Mouse (Mus musculus) midbrain, embryonic 14.5 days (tissue): ENCODE results near the gene Cela3b. TPM values are rescaled to one million over a fixed set of nuclear protein-coding genes. Genes with fewer than 3 reads are reported as not detected.
"Not testable (repeated sequence)": the region's sequence is repeated elsewhere in the genome, so short reads cannot be mapped to it uniquely, and the experiment has no call there.

Source experiments
- ATAC-seq: fragments of 200-750 bp; cut with Nextera tagmentation; 2 replicates; pipeline ENCODE4 v1.8.0; 2017; ENCODE audit warnings: moderate number of reproducible peaks, moderate library complexity; ENCODE audit not compliant: low FRiP score, low TSS enrichment
- DNase-seq: peaks from one replicate; pipeline ENCODE4 v3.0.0-alpha.2; 2015
- H3K27ac ChIP-seq: fragments of 300-500 bp; sonication (generic); replicated peaks from 2 replicates; pipeline ENCODE4 v1.5.1; 2014; ENCODE audit warnings: mild to moderate bottlenecking, low read depth, low read length, moderate library complexity
- H3K27me3 ChIP-seq: fragments of 300-500 bp; sonication (generic); 2 replicates; pipeline ENCODE4 v1.6.1; 2014; ENCODE audit warnings: low read length, control low read depth, mixed read lengths; ENCODE audit not compliant: control insufficient read depth, insufficient read depth
- H3K36me3 ChIP-seq: fragments of 300-500 bp; sonication (generic); 2 replicates; pipeline ENCODE4 v1.6.1; 2014; ENCODE audit warnings: low read length, control low read depth; ENCODE audit not compliant: control insufficient read depth, insufficient read depth
- H3K4me1 ChIP-seq: fragments of 300-500 bp; sonication (generic); 2 replicates; pipeline ENCODE4 v1.6.1; 2014; ENCODE audit warnings: mild to moderate bottlenecking, antibody characterized with exemption, low read length, control low read depth; ENCODE audit not compliant: control insufficient read depth, insufficient read depth
- H3K4me2 ChIP-seq: fragments of 300-500 bp; sonication (generic); 2 replicates; pipeline ENCODE4 v1.6.1; 2014; ENCODE audit warnings: mild to moderate bottlenecking, low read length, moderate library complexity
- H3K4me3 ChIP-seq: fragments of 300-500 bp; sonication (generic); replicated peaks from 2 replicates; pipeline ENCODE4 v1.5.1; 2014; ENCODE audit warnings: low read depth, low read length
- H3K9ac ChIP-seq: fragments of 300-500 bp; sonication (generic); replicated peaks from 2 replicates; pipeline ENCODE4 v1.6.1; 2014; ENCODE audit warnings: mild to moderate bottlenecking, low read length, moderate library complexity
- H3K9me3 ChIP-seq: fragments of 300-500 bp; sonication (generic); 2 replicates; pipeline ENCODE4 v1.6.1; 2016; ENCODE audit warnings: low read length, control low read depth, mixed read lengths; ENCODE audit not compliant: control insufficient read depth
- WGBS: fragments of 180-500 bp; shearing (Covaris S2); extraction: QIAGEN DNeasy Blood & Tissue Kit; methylation state at CpG from one replicate; pipeline ENCODE4 v1.1.7; 2014; 5-methylcytosine and 5-hydroxymethylcytosine counted together
- polyA plus RNA-seq: library from polyadenylated mRNA; unstranded; fragments of >200 nt; fragmentation: Nextera tagmentation; extraction: Ambion mirVana; gene quantifications from 2 replicates; pipeline ENCODE4 v1.2.1, GENCODE M21; 2014

Cela3b gene
- polyA plus RNA-seq, 1 experiment from 2014 or later: not detected

- not testable (repeated sequence) for H3K27ac ChIP-seq, H3K4me1 ChIP-seq, H3K9me3 ChIP-seq, DNase-seq, H3K27me3 ChIP-seq, H3K4me2 ChIP-seq, H3K9ac ChIP-seq, H3K36me3 ChIP-seq, ATAC-seq, H3K4me3 ChIP-seq
- 92% methylated on average over 7 of the region's 7 CpGs for WGBS
These were observed 18.1 kb downstream of the Cela3b start for GRCm38 (mm10) chr4:137412185-137412709.

GRCm38 (mm10) chr4:137409691-137410090, 20.6 kb downstream of the Cela3b start, which contains the start of gene Cela3a:
Gene Cela3a, minus strand, starts transcription at chr4:137409791.
- no peak within 1 kb of the TSS for H3K4me2 ChIP-seq
- no peak within 1 kb of the TSS for H3K4me3 ChIP-seq
- H3K4me1 ChIP-seq: no peaks in the 10 kb centered on the region
- H3K27ac ChIP-seq: no peak within 1 kb of the TSS
- DNase-seq (no peak), ATAC-seq (no peak)
- 93% methylated on average over 5 of the region's 5 CpGs for WGBS
- no peak within 1 kb of the TSS for H3K9ac ChIP-seq
- H3K9me3 ChIP-seq: no peaks in the 10 kb centered on the region
- H3K27me3 ChIP-seq: no peaks in the 10 kb centered on the region
- H3K36me3 ChIP-seq: no peaks in the 10 kb centered on the region

GRCm38 (mm10) chr4:137405571-137405970, 24.8 kb downstream of the Cela3b start:
- ATAC-seq (no peak), DNase-seq (no peak)
- Histone ChIP-seq H3K4me2 (no peak overlapping the region), H3K4me1 (no peaks in the 10 kb centered on the region), H3K27ac (no peak overlapping the region), H3K4me3 (no peak overlapping the region), H3K27me3 (no peaks in the 10 kb centered on the region), H3K9me3 (no peaks in the 10 kb centered on the region), H3K36me3 (no peaks in the 10 kb centered on the region), H3K9ac (no peak overlapping the region)
- WGBS: 94% methylated on average over 3 of the region's 3 CpGs

- Histone ChIP-seq H3K9ac (no peak overlapping the region), H3K4me2 (no peak overlapping the region), H3K4me1 (no peaks in the 10 kb centered on the region), H3K9me3 (no peaks in the 10 kb centered on the region), H3K4me3 (no peak overlapping the region), H3K27ac (no peak overlapping the region), H3K36me3 (no peaks in the 10 kb centered on the region), H3K27me3 (no peaks in the 10 kb centered on the region)
- ATAC-seq (no peak), DNase-seq (no peak)
- 80% methylated on average over 15 of the region's 15 CpGs for WGBS
These were observed 33.5 kb downstream of the Cela3b start for GRCm38 (mm10) chr4:137396641-137397525.

GRCm38 (mm10) chr4:137393378-137394135, 36.8 kb downstream of the Cela3b start:
- Histone ChIP-seq H3K4me1 (peaks cover 6% of the 10 kb centered on the region), H3K4me2 (no peak overlapping the region), H3K27ac (no peak overlapping the region), H3K9me3 (no peaks in the 10 kb centered on the region), H3K4me3 (no peak overlapping the region), H3K27me3 (no peaks in the 10 kb centered on the region), H3K36me3 (no peaks in the 10 kb centered on the region), H3K9ac (no peak overlapping the region)
- DNase-seq (no peak), ATAC-seq (no peak)
- 74% methylated on average over 9 of the region's 9 CpGs for WGBS

- H3K27ac ChIP-seq: no peak overlapping the region
- H3K9me3 ChIP-seq: no peaks in the 10 kb centered on the region
- no peak overlapping the region for H3K9ac ChIP-seq
- DNase-seq (no peak), ATAC-seq (no peak)
- no peaks in the 10 kb centered on the region for H3K27me3 ChIP-seq
- H3K4me2 ChIP-seq: no peak overlapping the region
- no peak overlapping the region for H3K4me3 ChIP-seq
- H3K4me1 ChIP-seq: peaks cover 6% of the 10 kb centered on the region
- no peaks in the 10 kb centered on the region for H3K36me3 ChIP-seq
- 89% methylated on average over 9 of the region's 9 CpGs for WGBS
These were observed 37.5 kb downstream of the Cela3b start for GRCm38 (mm10) chr4:137392874-137393273.

- H3K4me1 ChIP-seq: peaks cover 14% of the 10 kb centered on the region
- no peaks in the 10 kb centered on the region for H3K27me3 ChIP-seq
- ATAC-seq: no peak
- DNase-seq: no peak
- no peak overlapping the region for H3K9ac ChIP-seq
- no peaks in the 10 kb centered on the region for H3K9me3 ChIP-seq
- no peak overlapping the region for H3K27ac ChIP-seq
- H3K36me3 ChIP-seq: no peaks in the 10 kb centered on the region
- WGBS: 94% methylated on average over 3 of the region's 3 CpGs
- H3K4me2 ChIP-seq: no peak overlapping the region
- no peak overlapping the region for H3K4me3 ChIP-seq
These were observed 39.1 kb downstream of the Cela3b start for GRCm38 (mm10) chr4:137391287-137391686.

GRCm38 (mm10) chr4:137390196-137390595, 40.1 kb downstream of the Cela3b start:
- peaks cover 14% of the 10 kb centered on the region for H3K4me1 ChIP-seq
- no peak overlapping the region for H3K4me3 ChIP-seq
- no peak overlapping the region for H3K27ac ChIP-seq
- no peaks in the 10 kb centered on the region for H3K36me3 ChIP-seq
- H3K27me3 ChIP-seq: no peaks in the 10 kb centered on the region
- DNase-seq (no peak), ATAC-seq (no peak)
- H3K9ac ChIP-seq: no peak overlapping the region
- H3K9me3 ChIP-seq: no peaks in the 10 kb centered on the region
- WGBS: 93% methylated on average over 4 of the region's 4 CpGs
- no peak overlapping the region for H3K4me2 ChIP-seq
